Mouse (Mus musculus) layer of hippocampus, postnatal 25 days (tissue): ENCODE data around the gene Fbxl18. TPM values are rescaled to one million over a fixed set of nuclear protein-coding genes. Genes with fewer than 3 reads are reported as not detected.

Experiments
- DNase-seq, 2 experiments: peaks; one replicate each; pipeline ENCODE4 v3.0.0; 2022; ENCODE audit warnings: mixed read lengths in 2 of 2, low spot score in 1 of 2; ENCODE audit errors: extremely low spot score in 1 of 2
- total RNA-seq, 2 experiments: library from RNA; stranded (reverse); gene quantifications; 2 replicates each; pipeline ENCODE4 v1.2.3; 2021

Gene Fbxl18
- total RNA-seq, 2 experiments from 2014 or later: 37.4 to 40.0 TPM

DNA sequence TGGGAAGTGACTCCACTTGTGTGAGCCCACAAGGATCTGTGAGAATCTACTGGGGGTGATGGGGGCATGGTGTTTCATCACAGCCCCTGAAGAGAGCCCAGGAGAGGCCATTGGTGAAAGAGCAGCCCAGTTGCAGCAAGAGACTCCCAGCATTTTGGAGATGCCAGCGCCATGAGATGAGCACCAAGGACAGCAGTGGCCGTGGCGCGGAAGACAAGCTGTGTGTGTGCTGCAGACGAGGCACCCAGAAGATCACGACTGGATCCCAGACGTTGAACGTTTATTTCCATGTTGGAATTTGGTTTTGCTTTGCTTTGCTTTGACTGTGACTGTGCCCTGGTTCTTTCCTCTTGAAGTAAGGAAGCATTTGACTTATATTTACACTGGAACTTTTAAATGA is 22.2 kb upstream of the Fbxl18 start:
- no peak for DNase-seq

DNA sequence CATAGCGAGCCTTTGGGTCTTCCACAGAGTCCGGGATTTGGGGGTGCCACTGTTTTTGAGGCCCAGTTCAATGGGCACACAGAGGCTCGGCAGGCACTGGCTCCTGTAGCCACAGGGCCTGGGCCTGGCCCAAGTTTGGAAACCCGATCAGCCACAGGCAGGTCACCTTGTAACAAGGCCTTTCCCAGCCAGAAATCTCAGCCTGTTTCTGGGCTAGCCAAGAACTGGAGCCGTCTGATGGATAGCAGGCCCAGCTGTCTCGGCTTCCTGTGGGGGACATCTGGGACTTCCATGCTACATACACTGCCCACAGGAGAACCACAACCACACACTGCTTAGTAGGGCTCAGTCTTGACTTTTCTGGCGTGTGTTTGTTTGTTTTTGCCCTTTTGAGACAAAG is 21.4 kb upstream of the Fbxl18 start:
- DNase-seq: no peak

GRCm38 (mm10) chr5:142915231-142915630 is 20.0 kb upstream of the Fbxl18 start:
- no peak for DNase-seq

DNA sequence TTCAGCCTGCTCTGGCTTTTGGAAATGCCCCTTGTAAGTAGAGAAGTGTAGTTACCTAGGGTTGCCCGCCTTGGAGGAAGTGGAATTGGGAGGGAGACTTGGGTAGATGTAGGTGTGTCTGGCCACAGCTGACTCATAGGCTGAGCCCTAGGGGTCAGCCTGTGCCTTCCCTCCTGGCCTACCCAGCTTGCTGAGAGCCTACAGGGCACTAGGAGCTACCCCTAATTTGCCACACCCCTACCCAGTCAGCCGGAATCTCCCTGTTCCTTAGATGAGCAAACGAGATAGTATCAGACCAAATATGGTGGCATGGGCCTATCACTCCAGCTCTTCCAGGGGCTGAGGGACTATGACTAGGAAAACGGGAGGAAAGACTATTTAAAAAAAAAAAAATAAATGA is 17.5 kb upstream of the Fbxl18 start:
- DNase-seq: no peak

- DNase-seq: no peak
Observed at GRCm38 (mm10) chr5:142912320-142912719, 17.1 kb upstream of the Fbxl18 start.

- no peak for DNase-seq
Observed at GRCm38 (mm10) chr5:142911629-142912028, 16.4 kb upstream of the Fbxl18 start.

DNA sequence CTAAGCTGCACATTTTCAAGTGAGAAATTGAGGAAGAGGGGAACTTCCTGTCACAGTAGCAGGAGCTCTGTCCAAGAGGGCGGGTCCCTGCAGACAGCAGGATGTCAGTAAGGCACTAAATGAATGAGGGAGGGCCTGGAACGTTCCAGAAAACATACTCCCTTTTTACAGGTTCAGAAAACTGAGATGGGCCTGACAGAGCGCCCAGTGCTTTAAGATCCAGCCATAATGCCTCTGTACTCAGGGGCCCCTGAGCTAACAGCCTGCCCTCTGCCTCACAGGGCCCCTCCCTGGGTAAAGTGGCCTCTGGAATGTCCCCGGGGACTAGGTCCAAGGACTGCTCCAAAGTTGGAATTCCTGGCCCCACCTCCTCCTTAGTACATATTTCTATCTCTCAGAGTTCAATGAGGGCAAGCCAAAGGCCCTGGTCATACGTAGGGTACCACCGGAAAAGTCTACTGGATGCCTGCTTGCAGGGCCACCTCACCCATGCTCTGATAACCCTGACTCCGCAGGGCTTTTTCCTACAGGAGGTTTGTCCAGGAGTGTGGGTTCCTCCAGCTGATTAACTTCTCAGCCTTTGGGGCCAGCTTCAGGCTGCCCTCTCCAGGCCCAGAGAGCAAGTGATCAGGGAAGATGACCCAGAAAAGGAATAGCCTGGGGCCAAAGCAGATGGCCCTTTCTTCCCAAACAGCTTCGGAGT is 14.5 kb upstream of the Fbxl18 start:
- no peak for DNase-seq

- no peak for DNase-seq
Observed at GRCm38 (mm10) chr5:142908941-142909575, 13.8 kb upstream of the Fbxl18 start.

DNA sequence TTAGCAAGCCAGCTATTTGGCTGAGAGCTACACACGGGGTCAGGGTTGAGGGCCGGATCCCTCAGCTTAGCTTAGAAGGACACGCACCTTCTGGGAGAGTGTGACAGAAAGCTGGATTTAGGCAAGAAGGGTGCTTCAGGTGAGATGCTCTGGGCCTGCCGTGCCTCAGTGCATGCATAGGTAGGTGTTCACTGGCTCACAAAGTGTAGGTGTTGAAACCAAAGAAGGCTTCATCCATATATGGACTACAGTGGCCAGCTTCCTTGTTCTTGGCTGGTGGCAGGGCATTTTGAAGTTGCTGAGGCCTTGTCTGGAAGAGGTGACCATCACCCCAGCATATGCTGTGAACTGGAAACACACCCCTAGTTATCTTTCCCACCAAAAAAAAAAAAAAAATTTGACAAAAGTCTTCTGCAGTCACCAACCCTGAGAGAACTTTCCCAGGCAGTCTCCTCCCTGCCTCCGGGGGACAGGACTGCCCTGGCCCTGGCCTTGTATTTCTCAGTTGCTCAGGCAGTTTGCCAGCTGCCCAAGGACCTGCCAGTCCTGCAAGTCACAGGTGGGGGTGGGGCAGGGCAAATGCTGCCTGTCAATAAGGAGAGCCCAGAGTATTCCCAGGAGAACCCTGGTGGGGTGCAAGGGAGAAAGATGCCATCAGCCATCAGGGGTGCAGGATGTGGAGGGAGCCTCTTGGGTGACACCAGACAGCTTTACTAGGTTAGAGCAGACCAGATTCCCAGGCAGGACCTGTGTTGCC is 12.8 kb upstream of the Fbxl18 start:
- no peak for DNase-seq

GRCm38 (mm10) chr5:142907048-142907802 is 12.0 kb upstream of the Fbxl18 start:
- DNase-seq: peak; percentile 51 to 63

GRCm38 (mm10) chr5:142906532-142907047 is 11.4 kb upstream of the Fbxl18 start, which contains the start of gene Actb:
Gene Actb (minus strand): TSS chr5:142906754.
- DNase-seq: peak; percentile 97 to 98

DNA sequence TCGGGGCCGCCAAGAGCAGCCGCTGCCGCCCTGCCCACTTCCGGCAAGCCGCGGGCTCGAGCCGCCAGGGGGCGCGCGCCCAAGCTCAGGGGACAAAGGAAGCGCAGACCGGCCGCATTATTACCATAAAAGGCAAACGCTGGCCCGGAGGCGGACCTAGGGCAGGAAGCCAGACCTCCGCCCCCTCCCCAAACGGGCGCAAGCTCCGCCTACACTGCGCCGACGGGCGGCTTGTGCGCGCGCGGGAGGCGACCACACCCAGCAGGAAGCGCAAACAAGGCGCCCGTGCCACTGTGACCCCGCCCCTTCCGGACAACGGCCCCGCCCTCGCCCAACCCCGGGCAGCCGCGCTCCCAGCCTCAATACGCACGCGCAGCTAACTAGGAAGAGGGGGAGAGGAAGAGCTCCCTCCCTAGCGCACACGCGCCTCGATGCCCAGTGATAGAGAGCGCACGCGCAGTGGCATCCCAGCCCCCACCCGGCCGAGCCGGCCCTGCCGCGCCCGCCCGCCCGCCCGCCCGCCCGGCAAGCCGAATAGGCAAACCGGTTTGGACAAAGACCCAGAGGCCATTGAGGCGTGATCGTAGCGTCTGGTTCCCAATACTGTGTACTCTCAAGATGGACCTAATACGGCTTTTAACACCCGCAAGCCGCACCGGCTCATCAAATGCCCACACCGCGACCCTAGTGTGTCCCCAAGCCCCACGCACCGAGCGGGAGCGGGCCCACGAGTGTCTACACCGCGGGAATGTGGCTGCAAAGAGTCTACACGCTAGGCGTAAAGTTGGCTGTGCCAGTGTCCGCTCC is 10.7 kb upstream of the Fbxl18 start:
- peak; percentile 97 to 99 for DNase-seq

- DNase-seq: no peak
Observed at GRCm38 (mm10) chr5:142905038-142905695, 9.9 kb upstream of the Fbxl18 start.

DNA sequence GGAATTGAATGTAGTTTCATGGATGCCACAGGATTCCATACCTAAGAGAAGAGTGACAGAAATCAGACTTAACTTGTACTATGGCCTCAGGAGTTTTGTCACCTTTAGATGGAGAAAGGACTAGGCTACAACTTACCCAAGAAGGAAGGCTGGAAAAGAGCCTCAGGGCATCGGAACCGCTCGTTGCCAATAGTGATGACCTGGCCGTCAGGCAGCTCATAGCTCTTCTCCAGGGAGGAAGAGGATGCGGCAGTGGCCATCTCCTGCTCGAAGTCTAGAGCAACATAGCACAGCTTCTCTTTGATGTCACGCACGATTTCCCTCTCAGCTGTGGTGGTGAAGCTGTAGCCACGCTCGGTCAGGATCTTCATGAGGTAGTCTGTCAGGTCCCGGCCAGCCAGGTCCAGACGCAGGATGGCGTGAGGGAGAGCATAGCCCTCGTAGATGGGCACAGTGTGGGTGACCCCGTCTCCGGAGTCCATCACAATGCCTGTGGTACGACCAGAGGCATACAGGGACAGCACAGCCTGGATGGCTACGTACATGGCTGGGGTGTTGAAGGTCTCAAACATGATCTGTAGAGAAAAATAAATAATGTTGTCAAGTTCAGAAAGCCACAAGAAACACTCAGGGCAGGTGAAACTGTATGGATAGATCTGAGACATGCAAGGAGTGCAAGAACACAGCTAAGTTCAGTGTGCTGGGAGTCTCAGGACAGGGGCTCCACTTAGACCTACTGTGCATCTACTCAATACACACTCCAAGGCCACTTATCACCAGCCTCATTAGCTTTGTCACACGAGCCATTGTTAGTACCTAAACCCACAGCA is 9.2 kb upstream of the Fbxl18 start:
- peak in 1 of 2 experiments; percentile 17 for DNase-seq

- no peak for DNase-seq
Observed at GRCm38 (mm10) chr5:142903470-142904207, 8.4 kb upstream of the Fbxl18 start.

GRCm38 (mm10) chr5:142902506-142903314 is 7.5 kb upstream of the Fbxl18 start:
- no peak for DNase-seq
